Mouse (Mus musculus) G1E (cell line): ENCODE data around the gene C2cd3.

Experiments
- CTCF ChIP-seq: IDR thresholded peaks from 2 replicates; pipeline ENCODE4 v1.5.1; 2012; ENCODE audit warnings: low read depth, low read length, inconsistent platforms, mixed read lengths
- GATA1 ChIP-seq: IDR thresholded peaks from 2 replicates; pipeline ENCODE4 v1.6.1; 2012; ENCODE audit warnings: borderline replicate concordance, low read length, inconsistent platforms, mixed read lengths
- GATA2 ChIP-seq: IDR thresholded peaks from 2 replicates; pipeline ENCODE4 v1.6.1; 2012; ENCODE audit warnings: low read depth, low read length, inconsistent platforms, borderline replicate concordance
- TAL1 ChIP-seq: conservative IDR thresholded peaks from 2 replicates; pipeline ENCODE4 v1.6.1; 2012; ENCODE audit warnings: low read depth, low read length, inconsistent platforms, mixed read lengths

GRCm38 (mm10) chr7:100501844-100502373, 129.9 kb downstream of the C2cd3 start:
- no peak for TF ChIP-seq CTCF
- TF ChIP-seq GATA1, result no peak
- TF ChIP-seq TAL1, result no peak
- TF ChIP-seq GATA2, result no peak
